Mouse (Mus musculus) kidney, postnatal 0 days (tissue): ENCODE data around the gene Ccnjl. TPM values are rescaled to one million over a fixed set of nuclear protein-coding genes. Genes with fewer than 3 reads are reported as not detected.

Experiments used
- ATAC-seq: fragments of 200-750 bp; cut with Nextera tagmentation; replicated peaks from 2 replicates; pipeline ENCODE4 v1.8.0; 2017; ENCODE audit warnings: low read depth, moderate number of reproducible peaks, moderate TSS enrichment, moderate library complexity; ENCODE audit not compliant: low FRiP score
- DNase-seq: peaks from one replicate; pipeline ENCODE4 v3.0.0-alpha.2; 2016; ENCODE audit warnings: low spot score
- H3K27ac ChIP-seq: fragments of 300-500 bp; sonication (generic); 2 replicates; pipeline ENCODE4 v1.5.1; 2014; ENCODE audit warnings: mild to moderate bottlenecking
- H3K27me3 ChIP-seq: fragments of 300-500 bp; sonication (generic); 2 replicates; pipeline ENCODE4 v1.6.1; 2014; ENCODE audit warnings: low read length, mixed read lengths; ENCODE audit not compliant: insufficient read depth
- H3K36me3 ChIP-seq: fragments of 300-500 bp; sonication (generic); 2 replicates; pipeline ENCODE4 v1.6.1; 2014; ENCODE audit warnings: low read length, mixed read lengths; ENCODE audit not compliant: insufficient read depth
- H3K4me1 ChIP-seq: fragments of 300-500 bp; sonication (generic); replicated peaks from 2 replicates; pipeline ENCODE4 v1.6.1; 2014; ENCODE audit warnings: antibody characterized with exemption, low read length, mixed read lengths; ENCODE audit not compliant: insufficient read depth
- H3K4me2 ChIP-seq: fragments of 300-500 bp; sonication (generic); 2 replicates; pipeline ENCODE4 v1.6.1; 2014; ENCODE audit warnings: mild to moderate bottlenecking, low read length, moderate library complexity, mixed read lengths
- H3K4me3 ChIP-seq: fragments of 300-500 bp; sonication (generic); replicated peaks from 2 replicates; pipeline ENCODE4 v1.5.1; 2014; ENCODE audit warnings: low read depth, low read length
- H3K9ac ChIP-seq: fragments of 300-500 bp; sonication (generic); 2 replicates; pipeline ENCODE4 v1.6.1; 2014; ENCODE audit warnings: low read depth, low read length
- H3K9me3 ChIP-seq: fragments of 300-500 bp; sonication (generic); replicated peaks from 2 replicates; pipeline ENCODE4 v1.6.1; 2016; ENCODE audit warnings: low read length, inconsistent platforms, mixed read lengths
- CTCF ChIP-seq: IDR thresholded peaks from 2 replicates; pipeline ENCODE4 v1.5.1; 2016; ENCODE audit warnings: antibody characterized with exemption, low read depth, mild to moderate bottlenecking, moderate library complexity
- WGBS: fragments of 180-500 bp; shearing (Covaris S2); extraction: QIAGEN DNeasy Blood & Tissue Kit; methylation state at CpG from one replicate; pipeline ENCODE4 v1.1.7; 2014; 5-methylcytosine and 5-hydroxymethylcytosine counted together
- polyA plus RNA-seq: library from polyadenylated mRNA; unstranded; fragments of >200 nt; fragmentation: Nextera tagmentation; extraction: Ambion mirVana; gene quantifications from 2 replicates; pipeline ENCODE4 v1.2.1, GENCODE M21; 2015

Gene Ccnjl
- 14.1 and 14.2 TPM in 2 replicates for polyA plus RNA-seq

DNA sequence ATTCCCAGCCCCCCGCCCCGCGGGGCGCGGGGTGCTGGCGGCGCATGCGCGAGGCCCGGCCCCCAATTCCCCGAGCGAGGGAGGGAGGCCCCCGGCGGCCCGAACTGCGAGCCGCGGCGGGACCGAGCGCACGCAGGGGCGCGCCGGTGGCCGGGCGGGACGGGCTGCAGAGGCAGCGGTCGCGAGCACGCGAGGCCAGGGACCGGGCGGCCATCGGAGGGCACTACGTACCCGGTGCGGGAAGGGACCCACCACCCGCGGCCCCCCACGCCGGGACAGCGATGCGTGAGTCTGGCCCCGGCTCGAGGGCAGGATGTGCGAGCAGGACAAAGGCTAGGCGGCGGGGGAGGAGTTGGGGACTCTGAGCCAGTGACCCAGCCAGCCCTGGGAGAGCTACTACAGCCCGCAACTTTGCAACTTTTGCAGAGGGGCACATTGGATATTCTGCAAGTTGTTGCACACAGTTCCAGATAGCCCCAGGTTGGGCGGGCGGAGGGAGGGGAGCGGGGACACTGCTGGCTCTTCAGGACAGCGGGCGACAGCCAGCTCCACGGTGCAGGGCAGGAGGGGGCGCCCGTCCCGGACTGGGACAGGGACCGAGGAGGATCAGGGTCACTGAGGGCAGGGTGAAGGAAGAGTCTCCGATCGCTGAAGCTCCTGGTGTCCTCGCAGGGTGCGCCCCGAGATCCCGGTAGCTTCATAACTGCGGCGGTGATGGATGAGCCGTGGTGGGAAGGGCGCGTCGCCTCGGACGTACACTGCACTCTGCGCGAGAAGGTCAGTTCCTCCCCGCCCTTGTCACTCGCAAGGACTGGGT, at the start of gene Ccnjl:
TSS of gene Ccnjl (plus strand) at position 102 of the 817 bp plus-strand sequence.
- H3K4me2 ChIP-seq = peak within 1 kb of the TSS; percentile 92
- peak; percentile 42; the same call in 1 of the 2 replicates for TF ChIP-seq CTCF
- H3K9me3 ChIP-seq = no peaks in the 10 kb centered on the region
- no peaks in the 10 kb centered on the region for H3K4me1 ChIP-seq
- DNase-seq (peak; percentile 80), ATAC-seq (peak; percentile 84)
- WGBS = under 1% methylated on average over 79 of the region's 79 CpGs
- no peaks in the 10 kb centered on the region for H3K36me3 ChIP-seq
- peak within 1 kb of the TSS; percentile 91 for H3K27ac ChIP-seq
- peak within 1 kb of the TSS; percentile 82 for H3K9ac ChIP-seq
- H3K27me3 ChIP-seq = no peaks in the 10 kb centered on the region
- H3K4me3 ChIP-seq = peak within 1 kb of the TSS; percentile 80

DNA sequence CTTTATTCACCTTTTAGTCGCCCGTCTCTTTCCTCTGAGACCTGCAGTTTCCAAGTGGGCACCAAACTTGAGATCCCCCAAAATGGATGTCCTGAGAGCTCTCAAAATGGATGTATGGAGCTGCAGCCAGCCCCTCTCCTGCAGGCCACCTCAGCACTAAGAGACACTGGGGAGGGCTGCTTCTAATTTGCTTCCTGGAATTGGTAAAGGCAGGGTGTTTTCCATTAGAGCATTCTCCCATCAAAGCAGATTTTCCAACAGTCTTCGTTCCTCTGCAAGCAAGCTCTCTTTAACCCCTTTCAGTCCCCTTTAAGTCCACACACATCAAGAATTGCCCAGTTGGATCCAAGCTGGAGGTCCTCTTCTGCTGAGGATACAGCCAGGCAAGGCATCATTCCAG, 49.2 kb upstream of the Ccnjl start:
- no peak for TF ChIP-seq CTCF
- Histone ChIP-seq H3K36me3 (no peaks in the 10 kb centered on the region), H3K27ac (no peak overlapping the region), H3K27me3 (no peaks in the 10 kb centered on the region), H3K4me1 (no peaks in the 10 kb centered on the region; the same call in 1 of the 2 replicates), H3K4me3 (no peak overlapping the region), H3K9me3 (no peaks in the 10 kb centered on the region), H3K9ac (no peak overlapping the region), H3K4me2 (no peak overlapping the region)
- DNase-seq (no peak), ATAC-seq (no peak)
- WGBS = 85% methylated on average over 3 of the region's 3 CpGs

DNA sequence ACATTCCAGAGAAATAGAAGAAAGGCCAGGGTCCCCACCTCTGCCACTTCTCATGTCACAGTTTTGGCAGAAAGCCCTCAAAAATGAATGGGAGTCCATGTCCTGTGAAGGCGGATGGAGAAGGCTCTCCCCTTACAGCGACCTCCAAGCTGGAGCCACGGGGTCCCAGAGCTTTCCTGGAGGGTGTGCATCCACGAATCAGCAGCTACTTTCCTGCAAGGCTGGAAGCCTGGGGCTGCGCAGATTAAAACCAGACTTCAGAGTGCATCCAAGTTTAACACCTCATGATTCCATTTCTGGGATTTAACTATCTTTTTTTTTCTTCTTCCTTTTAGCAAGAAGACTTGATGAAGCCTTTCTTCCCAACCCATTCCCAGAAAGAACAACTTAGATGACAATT, 48.0 kb upstream of the Ccnjl start:
- TF ChIP-seq CTCF = no peak
- no peak for ATAC-seq
- Histone ChIP-seq H3K9me3 (no peaks in the 10 kb centered on the region), H3K4me1 (no peaks in the 10 kb centered on the region), H3K4me2 (no peak overlapping the region), H3K27ac (peak overlapping the region; percentile 31; the same call in 1 of the 2 replicates), H3K36me3 (no peaks in the 10 kb centered on the region), H3K27me3 (no peaks in the 10 kb centered on the region), H3K4me3 (no peak overlapping the region), H3K9ac (no peak overlapping the region)
- WGBS = 33% methylated on average over 5 of the region's 5 CpGs
- DNase-seq = no peak

DNA sequence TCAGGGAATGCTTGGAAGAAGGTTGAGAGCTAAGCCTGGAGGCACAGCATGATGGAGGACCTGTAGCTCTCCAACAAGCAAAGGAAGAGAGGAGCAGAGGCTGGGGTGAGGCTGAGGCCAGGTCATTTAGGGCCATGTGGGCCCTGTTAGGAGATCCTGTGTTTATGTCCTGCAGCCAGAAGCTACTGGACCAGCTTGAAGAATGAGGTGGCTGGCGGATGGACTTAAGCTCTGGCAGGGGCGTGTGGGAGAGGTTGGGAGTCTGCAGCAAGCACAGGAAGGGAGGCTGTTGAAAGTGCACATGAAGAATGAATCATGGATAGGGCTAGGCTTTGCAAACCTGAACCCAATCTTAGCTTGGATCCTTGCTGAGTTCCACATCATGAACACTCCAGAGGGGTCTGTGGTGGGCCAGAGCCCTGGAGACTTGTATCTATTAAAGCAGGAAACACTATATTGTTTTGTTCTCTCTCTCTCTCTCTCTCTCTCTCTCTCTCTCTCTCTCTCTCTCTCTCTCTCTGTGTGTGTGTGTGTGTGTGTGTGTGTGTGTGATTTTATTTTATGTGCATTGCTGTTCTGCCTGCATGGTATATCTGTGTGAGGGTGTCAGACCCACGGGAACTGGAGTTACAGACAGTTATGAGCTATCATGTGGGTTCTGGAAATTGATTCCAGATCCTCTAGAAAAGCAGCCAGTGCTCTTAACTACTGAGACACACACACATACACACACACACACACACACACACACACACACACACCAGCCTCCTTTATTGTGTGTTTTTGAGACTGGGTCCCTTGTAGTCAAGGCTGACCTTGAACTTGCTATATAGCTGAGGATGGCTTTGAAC, 46.7 kb upstream of the Ccnjl start:
- H3K27ac ChIP-seq = no peak overlapping the region; the same call in 1 of the 2 replicates

DNA sequence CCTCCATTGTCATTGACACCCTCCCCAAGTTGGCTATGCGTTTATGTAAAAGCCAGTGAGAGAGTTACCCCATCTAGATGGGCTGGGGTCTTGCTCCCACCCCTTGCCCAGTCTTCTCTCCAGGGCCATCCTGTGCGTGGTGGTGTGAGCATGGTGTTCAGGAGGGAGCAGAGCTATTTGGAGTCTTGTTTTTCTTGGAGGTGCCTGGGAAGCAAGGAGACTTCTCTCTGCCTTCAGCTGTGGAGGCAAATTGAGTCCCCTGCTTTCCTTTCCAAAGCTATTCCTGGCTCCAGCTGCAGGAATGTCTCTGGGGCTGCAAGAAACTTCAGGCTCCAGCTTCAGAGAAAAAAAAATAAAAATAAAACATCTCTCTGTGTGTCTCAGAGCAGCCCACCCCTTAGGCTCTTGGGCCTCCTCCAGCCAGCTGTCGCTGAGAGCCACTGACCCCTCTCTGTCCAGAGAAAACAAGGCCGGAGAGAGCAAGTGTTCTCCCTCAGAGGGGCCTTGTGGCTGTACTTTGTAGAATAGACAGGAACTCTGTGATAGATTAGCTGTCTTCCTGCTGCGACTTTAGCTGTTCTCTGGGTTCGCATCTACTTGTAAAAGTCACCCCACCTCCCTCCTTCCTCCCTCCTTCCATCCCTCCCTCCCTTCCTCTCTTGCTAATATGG, 45.3 kb upstream of the Ccnjl start:
- H3K27me3 ChIP-seq = no peaks in the 10 kb centered on the region
- peak; percentile 78; the same call in 1 of the 2 replicates for ATAC-seq
- no peak overlapping the region for H3K4me3 ChIP-seq
- TF ChIP-seq CTCF = no peak
- peak overlapping the region; percentile 72 for H3K27ac ChIP-seq
- no peak overlapping the region for H3K4me2 ChIP-seq
- WGBS = 30% methylated on average over 6 of the region's 6 CpGs
- H3K36me3 ChIP-seq = no peaks in the 10 kb centered on the region
- peak; percentile 94 for DNase-seq
- no peaks in the 10 kb centered on the region for H3K9me3 ChIP-seq
- H3K9ac ChIP-seq = no peak overlapping the region
- H3K4me1 ChIP-seq = no peaks in the 10 kb centered on the region

More for the DNA sequence above, 46.7 kb upstream of the Ccnjl start:
- ATAC-seq = no peak
- H3K9me3 ChIP-seq = no peaks in the 10 kb centered on the region
- no peak for TF ChIP-seq CTCF
- no peak for DNase-seq
- H3K4me3 ChIP-seq = no peak overlapping the region
- 43% methylated on average over 3 of the region's 3 CpGs for WGBS
- H3K9ac ChIP-seq = no peak overlapping the region
- H3K27me3 ChIP-seq = no peaks in the 10 kb centered on the region
- H3K4me2 ChIP-seq = no peak overlapping the region
- H3K4me1 ChIP-seq = no peaks in the 10 kb centered on the region
- no peaks in the 10 kb centered on the region for H3K36me3 ChIP-seq

DNA sequence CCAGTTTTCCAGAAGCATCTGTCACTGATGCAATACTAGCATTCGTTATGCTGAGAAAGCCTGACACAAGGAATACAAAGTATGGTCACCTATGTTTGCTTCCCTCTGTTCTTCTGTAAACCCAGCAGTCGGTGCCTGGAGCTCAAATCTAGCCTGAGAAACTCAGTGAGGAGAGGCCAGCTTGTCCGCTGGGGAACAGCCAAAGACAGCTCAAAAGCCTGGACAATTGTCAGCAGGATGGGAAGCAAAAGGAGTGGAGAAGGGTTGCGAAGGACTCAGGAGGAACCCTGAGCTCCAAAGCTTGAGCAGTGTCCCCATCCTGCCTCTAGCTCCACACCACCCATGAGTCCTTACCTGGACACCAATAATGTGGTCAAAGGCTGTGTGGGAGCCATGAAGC, 44.5 kb upstream of the Ccnjl start:
- H3K9ac ChIP-seq = 0 out of 2 replicates have a peak overlapping the region, but pooled peaks have one; percentile 8
- DNase-seq (no peak), ATAC-seq (no peak)
- H3K4me1 ChIP-seq = no peaks in the 10 kb centered on the region
- no peak overlapping the region for H3K4me3 ChIP-seq
- H3K36me3 ChIP-seq = no peaks in the 10 kb centered on the region
- WGBS = 60% methylated on average over 4 of the region's 4 CpGs
- peak overlapping the region; percentile 72 for H3K27ac ChIP-seq
- no peak for TF ChIP-seq CTCF
- no peaks in the 10 kb centered on the region for H3K9me3 ChIP-seq
- H3K27me3 ChIP-seq = no peaks in the 10 kb centered on the region
- no peak overlapping the region for H3K4me2 ChIP-seq
